Mouse (Mus musculus) G1E (cell line): Measurements from ENCODE around the gene Apod. TPM values are rescaled to one million over a fixed set of nuclear protein-coding genes. Genes with fewer than 3 reads are reported as not detected.

Experiments used
- ATAC-seq: 2 replicates; pipeline ENCODE4 v1.8.0; 2016; ENCODE audit warnings: mild to moderate bottlenecking; ENCODE audit not compliant: insufficient number of reproducible peaks, poor library complexity, low FRiP score, severe bottlenecking; ENCODE audit errors: extremely low read depth
- DNase-seq: peaks from one replicate; pipeline ENCODE4 v3.0.0; 2012; ENCODE audit warnings: low spot score
- H3K27me3 ChIP-seq: 2 replicates; pipeline ENCODE4 v1.6.1; 2012; ENCODE audit warnings: mild to moderate bottlenecking, low read length, inconsistent platforms; ENCODE audit not compliant: insufficient read depth
- H3K36me3 ChIP-seq: replicated peaks from 2 replicates; pipeline ENCODE3; 2012; ENCODE audit warnings: mild to moderate bottlenecking, inconsistent platforms
- H3K4me1 ChIP-seq: 2 replicates; pipeline ENCODE4 v1.6.1; 2012; ENCODE audit warnings: low read depth, low read length, inconsistent platforms, mixed read lengths; ENCODE audit not compliant: insufficient read depth
- H3K4me3 ChIP-seq: 2 replicates; pipeline ENCODE4 v1.5.1; 2012; ENCODE audit warnings: low read depth, mild to moderate bottlenecking, inconsistent platforms, low read length, moderate library complexity, mixed read lengths
- H3K9me3 ChIP-seq: replicated peaks from 2 replicates; pipeline ENCODE4 v1.6.1; 2012; ENCODE audit warnings: inconsistent platforms
- CTCF ChIP-seq: IDR thresholded peaks from 2 replicates; pipeline ENCODE4 v1.5.1; 2012; ENCODE audit warnings: low read depth, low read length, inconsistent platforms, mixed read lengths
- GATA1 ChIP-seq: IDR thresholded peaks from 2 replicates; pipeline ENCODE4 v1.6.1; 2012; ENCODE audit warnings: borderline replicate concordance, low read length, inconsistent platforms, mixed read lengths
- GATA2 ChIP-seq: IDR thresholded peaks from 2 replicates; pipeline ENCODE4 v1.6.1; 2012; ENCODE audit warnings: low read depth, low read length, inconsistent platforms, borderline replicate concordance
- POLR2AphosphoS5 ChIP-seq: IDR thresholded peaks from 2 replicates; pipeline ENCODE4 v1.6.1; 2012; ENCODE audit warnings: low read depth, low read length, inconsistent platforms; ENCODE audit not compliant: insufficient replicate concordance
- TAL1 ChIP-seq: conservative IDR thresholded peaks from 2 replicates; pipeline ENCODE4 v1.6.1; 2012; ENCODE audit warnings: low read depth, low read length, inconsistent platforms, mixed read lengths
- polyA plus RNA-seq: library from polyadenylated mRNA; stranded (reverse); fragments of >175 nt; gene quantifications from 2 replicates; pipeline ENCODE4 v1.2.3, GENCODE M21; 2012
- total RNA-seq, 2 experiments: library from RNA; stranded (forward) in 1 of 2; stranded (reverse) in 1 of 2; fragments of 200-1000 nt in 1 of 2; fragments of >200 nt in 1 of 2; fragmentation: Nextera tagmentation in 1 of 2; gene quantifications; 2 replicates each; pipeline ENCODE4 v1.2.3; 2014 to 2017

The Apod gene
- total RNA-seq (2014; fragmentation: Nextera tagmentation) (not detected in 2 replicates), total RNA-seq (2017) (not detected in 2 replicates), polyA plus RNA-seq (not detected in 2 replicates)

DNA sequence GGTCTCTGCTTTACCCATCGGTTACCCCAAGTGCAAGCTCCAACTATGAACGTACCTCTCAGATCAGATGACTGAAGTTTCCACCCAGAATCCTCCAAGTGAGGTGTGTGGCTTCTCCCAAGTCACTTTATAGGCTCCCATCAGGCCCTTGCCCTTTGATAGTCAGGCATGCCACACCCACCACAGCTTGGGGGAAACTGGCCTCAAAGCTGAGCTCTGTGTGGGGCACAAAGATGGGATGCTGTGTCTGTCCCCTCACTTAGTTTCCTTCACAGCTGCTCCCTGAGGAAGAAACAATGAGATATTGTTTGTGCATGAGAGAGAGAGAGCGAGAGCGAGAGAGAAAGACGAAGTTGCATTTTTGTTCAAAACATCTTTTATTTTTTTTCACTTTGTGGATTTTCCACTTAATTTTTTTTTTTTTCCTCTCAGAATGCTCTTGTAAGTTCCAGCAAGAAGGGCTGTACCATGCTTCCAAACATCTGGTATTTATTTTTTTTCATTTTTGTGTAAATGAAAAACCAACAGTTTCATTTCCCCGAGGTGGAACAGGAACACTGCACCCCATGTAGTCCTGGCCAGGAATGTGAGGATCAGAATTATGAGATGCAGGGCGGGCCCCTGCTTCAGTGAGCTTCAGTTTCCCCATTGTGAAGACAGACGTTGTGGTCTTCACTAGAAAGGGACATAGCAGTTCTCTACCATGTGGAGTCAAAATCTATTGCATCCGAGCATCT, at the start of gene Apod:
Gene Apod, minus strand, starts transcription at position 312 of the 737 bp plus-strand sequence.
- ATAC-seq = no peak
- H3K4me3 ChIP-seq = no peak within 1 kb of the TSS

GRCm38 (mm10) chr16:31363685-31364436, 49.3 kb upstream of the Apod start:
- Histone ChIP-seq H3K9me3 (no peaks in the 10 kb centered on the region), H3K27me3 (peaks cover 15% of the 10 kb centered on the region), H3K4me3 (no peak overlapping the region), H3K36me3 (no peaks in the 10 kb centered on the region), H3K4me1 (no peaks in the 10 kb centered on the region)
- DNase-seq (no peak), ATAC-seq (no peak)
- TF ChIP-seq POLR2AphosphoS5 (no peak), GATA2 (no peak), TAL1 (no peak), CTCF (no peak), GATA1 (no peak)

More for the DNA sequence above, at the start of gene Apod:
- H3K27me3 ChIP-seq = peaks cover 10% of the 10 kb centered on the region
- no peak for DNase-seq
- H3K4me1 ChIP-seq = no peaks in the 10 kb centered on the region
- no peak for TF ChIP-seq TAL1
- TF ChIP-seq GATA1 = no peak
- no peak for TF ChIP-seq CTCF
- H3K9me3 ChIP-seq = no peaks in the 10 kb centered on the region
- no peaks in the 10 kb centered on the region for H3K36me3 ChIP-seq

DNA sequence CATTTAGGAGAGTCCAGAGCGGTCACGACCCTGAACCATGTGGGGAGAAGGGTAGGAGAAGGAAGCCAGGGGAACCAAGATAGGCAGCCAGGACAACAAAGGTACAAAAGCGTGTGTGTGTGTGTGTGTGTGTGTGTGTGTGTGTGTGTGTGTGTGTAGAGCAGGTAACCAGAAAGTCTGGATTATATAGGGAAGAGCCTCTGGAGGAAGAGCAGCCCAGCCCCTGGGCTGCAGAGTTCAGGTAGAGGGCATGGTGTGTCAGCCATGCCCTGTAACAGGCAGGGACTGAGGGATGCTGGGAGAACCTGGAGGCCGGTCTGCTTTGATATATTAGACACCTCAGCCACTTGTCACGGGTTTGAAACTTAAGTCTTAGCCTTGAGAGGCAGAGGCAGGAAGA, 44.9 kb upstream of the Apod start:
- Histone ChIP-seq H3K27me3 (peaks cover 11% of the 10 kb centered on the region; the same call in 1 of the 2 replicates), H3K4me1 (no peaks in the 10 kb centered on the region), H3K4me3 (no peak overlapping the region), H3K9me3 (no peaks in the 10 kb centered on the region), H3K36me3 (no peaks in the 10 kb centered on the region)
- ATAC-seq = no peak
- TF ChIP-seq GATA2 (no peak), TAL1 (no peak), POLR2AphosphoS5 (no peak), GATA1 (no peak), CTCF (no peak)
- no peak for DNase-seq

DNA sequence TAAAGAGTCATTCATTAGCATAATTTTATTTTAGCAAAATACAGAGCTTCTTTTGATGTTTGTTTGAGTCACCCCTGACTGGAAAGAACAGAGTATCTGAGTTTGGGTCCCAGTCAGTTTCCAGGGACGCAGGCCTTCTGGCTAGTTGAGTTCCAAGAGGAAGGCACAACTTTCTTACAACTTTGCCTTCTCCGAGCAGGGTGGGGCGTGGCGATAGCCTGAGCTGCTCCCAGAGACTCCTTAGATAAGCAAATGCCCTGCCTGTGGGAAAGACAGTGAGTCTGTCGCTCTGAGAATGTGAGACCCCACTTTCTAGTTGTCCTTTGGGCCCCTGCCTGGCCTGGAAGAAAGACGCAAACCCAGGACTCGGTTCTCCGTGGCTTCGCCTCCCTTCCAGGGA, 44.4 kb upstream of the Apod start:
- no peak overlapping the region for H3K4me3 ChIP-seq
- H3K9me3 ChIP-seq = no peaks in the 10 kb centered on the region
- H3K27me3 ChIP-seq = peaks cover 12% of the 10 kb centered on the region
- ATAC-seq (no peak), DNase-seq (no peak)
- no peaks in the 10 kb centered on the region for H3K4me1 ChIP-seq
- TF ChIP-seq TAL1 (no peak), GATA2 (no peak), GATA1 (no peak), POLR2AphosphoS5 (no peak), CTCF (no peak)
- no peaks in the 10 kb centered on the region for H3K36me3 ChIP-seq

DNA sequence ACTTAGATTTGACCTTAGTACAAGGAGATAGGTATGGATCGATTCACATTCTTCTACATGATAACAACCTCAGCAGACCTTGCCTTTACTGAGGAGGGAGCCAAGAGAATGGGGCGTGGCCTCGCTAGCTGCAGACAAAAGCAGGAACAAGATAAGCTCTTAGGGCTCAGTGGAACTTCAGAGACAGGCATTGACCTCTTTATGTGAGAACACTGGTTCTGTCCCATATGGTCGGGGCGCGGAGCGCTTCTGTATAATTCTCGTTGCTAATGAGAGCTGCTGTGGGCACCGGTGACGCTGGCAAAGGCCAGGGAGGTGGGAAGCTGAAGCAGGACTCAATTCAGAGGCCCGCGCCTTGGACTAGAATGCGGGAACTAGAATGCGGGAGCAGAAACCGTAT, 44.0 kb upstream of the Apod start:
- no peaks in the 10 kb centered on the region for H3K36me3 ChIP-seq
- peaks cover 14% of the 10 kb centered on the region for H3K27me3 ChIP-seq
- TF ChIP-seq GATA2 (no peak), POLR2AphosphoS5 (no peak), TAL1 (no peak), GATA1 (no peak), CTCF (no peak)
- no peaks in the 10 kb centered on the region for H3K4me1 ChIP-seq
- no peak overlapping the region for H3K4me3 ChIP-seq
- DNase-seq (no peak), ATAC-seq (no peak)
- no peaks in the 10 kb centered on the region for H3K9me3 ChIP-seq

- TF ChIP-seq CTCF = no peak
- TF ChIP-seq GATA1 = no peak
- no peak for TF ChIP-seq POLR2AphosphoS5
- no peak for TF ChIP-seq TAL1
- TF ChIP-seq GATA2 = no peak
- Histone ChIP-seq H3K27me3 (peaks cover 14% of the 10 kb centered on the region), H3K4me3 (no peak overlapping the region)
Observed at GRCm38 (mm10) chr16:31355882-31356281, 41.3 kb upstream of the Apod start.

More at GRCm38 (mm10) chr16:31355882-31356281, 41.3 kb upstream of the Apod start:
- Histone ChIP-seq H3K4me1 (no peaks in the 10 kb centered on the region), H3K9me3 (no peaks in the 10 kb centered on the region), H3K36me3 (no peaks in the 10 kb centered on the region)
- DNase-seq (no peak), ATAC-seq (no peak)
